Mouse (Mus musculus) brain, embryonic 14.5 days (tissue): ENCODE results near the gene Hnrnpk.

ENCODE experiments used
- CTCF ChIP-seq: fragments of 200-500 bp; IDR thresholded peaks from 2 replicates; pipeline ENCODE4 v1.5.1; 2012; ENCODE audit warnings: inconsistent platforms, mild to moderate bottlenecking, moderate library complexity, borderline replicate concordance; ENCODE audit not compliant: insufficient read depth, insufficient read length; ENCODE audit errors: extremely low read depth
- POLR2A ChIP-seq: fragments of 200-500 bp; IDR thresholded peaks from 2 replicates; pipeline ENCODE4 v1.6.1; 2012; ENCODE audit warnings: mild to moderate bottlenecking, inconsistent platforms, borderline replicate concordance; ENCODE audit not compliant: poor library complexity, insufficient read depth, insufficient read length, severe bottlenecking; ENCODE audit errors: extremely low read depth

GRCm38 (mm10) chr13:58372278-58373152 lies 30.6 kb downstream of the Hnrnpk start:
- no peak for TF ChIP-seq POLR2A
- no peak for TF ChIP-seq CTCF
